Mouse (Mus musculus) c-Kit-positive CD71-negative TER-119-negative erythroid progenitor cells, embryonic 14.5 days (primary cell): ENCODE results near the gene Plcd1.
A peak's percentile ranks its signal among the peaks of the same experiment; 100 is the strongest.

ENCODE experiments used
- DNase-seq: peaks from one replicate; pipeline ENCODE4 v3.0.0-alpha.2; 2013; ENCODE audit warnings: low read depth

Gene Plcd1

GRCm38 (mm10) chr9:119093419-119094295, at the start of gene Plcd1:
Gene Plcd1 (minus strand): TSS chr9:119093502.
- no peak for DNase-seq

GRCm38 (mm10) chr9:119142066-119142465, 48.8 kb upstream of the Plcd1 start:
- DNase-seq = no peak

GRCm38 (mm10) chr9:119138836-119139235, 45.5 kb upstream of the Plcd1 start:
- no peak for DNase-seq

DNA sequence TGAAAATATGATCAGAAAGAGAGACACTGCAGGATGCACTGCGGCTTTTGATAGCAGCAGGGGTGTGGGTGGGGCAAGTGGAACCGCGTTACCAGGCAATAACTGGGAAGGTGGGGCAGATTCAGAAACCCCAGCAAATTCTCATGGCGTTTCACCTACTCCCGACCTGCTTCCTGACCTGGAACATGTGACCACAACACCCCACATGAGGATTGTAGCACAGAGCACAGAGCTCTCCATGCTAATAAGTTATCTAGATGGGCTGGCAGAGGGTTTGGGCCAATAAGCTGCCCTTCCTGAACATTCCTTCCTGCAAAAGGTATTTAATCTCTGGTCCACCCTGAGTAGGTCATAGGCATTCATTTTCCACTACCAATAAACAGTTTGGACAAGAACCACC, 37.4 kb upstream of the Plcd1 start:
- no peak for DNase-seq

GRCm38 (mm10) chr9:119128436-119129181, 35.3 kb upstream of the Plcd1 start:
- DNase-seq = no peak

GRCm38 (mm10) chr9:119122596-119123369, 29.5 kb upstream of the Plcd1 start:
- no peak for DNase-seq

- DNase-seq = no peak
Measured at GRCm38 (mm10) chr9:119120168-119120560, 26.9 kb upstream of the Plcd1 start.

- DNase-seq = no peak
Measured at GRCm38 (mm10) chr9:119119409-119120167, 26.3 kb upstream of the Plcd1 start.

DNA sequence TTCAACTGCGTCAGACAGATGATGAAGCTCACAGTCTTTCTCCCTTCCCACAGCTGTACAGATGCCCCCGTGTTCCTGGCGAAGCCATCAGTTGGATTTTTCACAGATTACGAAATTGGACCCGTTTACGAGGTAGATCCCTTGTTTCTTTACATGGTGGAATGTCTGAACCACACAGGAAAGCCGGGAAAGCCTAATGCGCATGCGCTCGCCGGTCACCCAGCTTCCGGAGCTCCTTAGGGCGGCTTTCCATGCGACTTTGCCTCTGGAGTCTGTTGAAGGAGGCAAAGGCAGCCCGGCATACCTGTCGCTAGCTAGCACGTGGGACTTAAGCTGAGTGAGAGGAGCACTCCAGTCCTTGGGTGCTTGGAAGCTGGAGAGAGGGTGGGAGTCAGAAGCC, 21.6 kb upstream of the Plcd1 start:
- DNase-seq = no peak

DNA sequence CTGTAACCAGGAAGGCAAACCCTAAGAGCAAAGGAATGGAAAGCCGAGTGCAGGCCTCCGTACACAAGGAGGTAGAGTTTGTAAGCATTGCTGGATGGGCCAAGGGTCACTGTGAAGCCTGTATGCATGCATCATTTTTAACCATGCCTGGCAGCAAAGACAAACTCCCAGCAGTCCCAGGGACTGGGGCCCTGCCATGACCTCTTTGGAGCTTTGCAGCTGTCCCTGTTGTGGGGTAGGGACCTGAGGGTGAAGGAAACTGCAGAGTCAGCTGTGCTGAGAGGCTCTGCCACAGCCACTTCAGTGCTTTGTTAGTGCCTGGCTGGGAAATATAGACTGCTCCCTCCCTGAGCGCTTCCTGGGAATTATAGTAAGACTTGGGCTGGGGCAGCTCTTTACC, 17.3 kb upstream of the Plcd1 start:
- no peak for DNase-seq

DNA sequence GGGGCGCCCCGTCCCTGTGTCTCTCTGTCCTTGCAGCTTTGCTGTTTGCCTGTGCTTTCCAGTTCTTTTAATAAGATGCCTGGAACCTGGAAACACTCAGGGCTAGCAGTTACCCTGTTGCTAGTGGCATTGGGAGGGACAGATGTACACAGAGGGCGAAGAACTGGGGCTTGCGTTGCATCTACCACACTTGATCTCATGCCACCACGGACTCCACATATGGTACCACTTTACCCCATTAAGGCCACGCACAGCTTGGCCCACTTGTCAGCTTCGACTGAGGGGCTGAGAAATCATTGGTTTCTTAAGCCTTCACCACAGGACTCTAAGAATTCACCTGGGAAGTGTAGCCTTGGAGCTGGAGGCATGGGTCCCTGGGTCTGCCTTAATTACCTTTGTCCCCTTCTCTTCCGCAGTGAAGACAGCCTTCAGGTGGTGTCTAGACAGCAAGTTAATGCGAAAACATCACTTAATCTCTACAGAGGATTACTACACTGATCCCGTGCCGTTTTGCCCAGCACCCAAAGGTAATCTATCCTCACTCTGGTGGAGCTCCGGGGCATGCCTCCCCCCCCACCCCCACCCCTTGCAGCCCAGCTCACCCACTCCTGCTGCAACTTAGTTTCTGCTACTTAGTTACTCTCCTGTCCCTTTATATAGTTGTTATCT, 16.5 kb upstream of the Plcd1 start:
- no peak for DNase-seq

GRCm38 (mm10) chr9:119107566-119107965, 14.3 kb upstream of the Plcd1 start:
- DNase-seq = peak; percentile 29

GRCm38 (mm10) chr9:119102783-119103113, 9.4 kb upstream of the Plcd1 start:
- no peak for DNase-seq

- DNase-seq = peak; percentile 76
Measured at GRCm38 (mm10) chr9:119101992-119102782, 8.9 kb upstream of the Plcd1 start, which contains the start of gene Dlec1. Gene Dlec1 (plus strand): TSS chr9:119102478.

GRCm38 (mm10) chr9:119100177-119100898, 7.0 kb upstream of the Plcd1 start:
- DNase-seq = no peak

DNA sequence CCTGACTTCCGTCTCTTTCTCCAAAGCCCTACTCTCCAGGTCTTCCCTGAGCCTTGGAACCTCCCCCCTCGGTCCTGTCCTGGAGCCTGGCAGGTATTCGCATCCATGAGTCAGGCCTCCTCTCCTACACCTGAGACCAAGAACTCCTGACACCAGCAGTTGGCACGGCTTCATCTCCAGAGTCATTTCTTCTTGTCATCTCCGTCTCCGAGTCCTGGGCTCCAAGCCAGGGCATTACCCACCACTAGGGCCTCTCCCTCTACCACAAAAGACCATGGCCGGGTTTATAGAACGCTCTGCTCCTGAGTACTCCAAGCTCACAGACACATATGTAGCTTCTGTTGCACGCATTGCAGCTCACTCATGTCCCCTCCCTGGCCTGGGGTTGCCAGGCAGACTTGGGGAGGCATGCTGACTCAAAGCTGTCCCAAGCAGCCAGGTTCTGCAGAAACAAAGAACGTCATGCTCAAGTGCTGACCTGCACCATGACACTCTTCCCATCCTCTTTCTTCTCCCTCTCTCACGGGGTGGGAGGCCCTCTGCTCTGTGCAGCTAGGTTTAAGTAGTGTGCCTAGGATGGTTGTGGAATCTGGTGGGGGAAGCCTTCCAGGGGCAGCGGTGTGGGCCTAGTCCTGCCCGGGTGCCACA, 1.3 kb upstream of the Plcd1 start:
- DNase-seq = no peak

DNA sequence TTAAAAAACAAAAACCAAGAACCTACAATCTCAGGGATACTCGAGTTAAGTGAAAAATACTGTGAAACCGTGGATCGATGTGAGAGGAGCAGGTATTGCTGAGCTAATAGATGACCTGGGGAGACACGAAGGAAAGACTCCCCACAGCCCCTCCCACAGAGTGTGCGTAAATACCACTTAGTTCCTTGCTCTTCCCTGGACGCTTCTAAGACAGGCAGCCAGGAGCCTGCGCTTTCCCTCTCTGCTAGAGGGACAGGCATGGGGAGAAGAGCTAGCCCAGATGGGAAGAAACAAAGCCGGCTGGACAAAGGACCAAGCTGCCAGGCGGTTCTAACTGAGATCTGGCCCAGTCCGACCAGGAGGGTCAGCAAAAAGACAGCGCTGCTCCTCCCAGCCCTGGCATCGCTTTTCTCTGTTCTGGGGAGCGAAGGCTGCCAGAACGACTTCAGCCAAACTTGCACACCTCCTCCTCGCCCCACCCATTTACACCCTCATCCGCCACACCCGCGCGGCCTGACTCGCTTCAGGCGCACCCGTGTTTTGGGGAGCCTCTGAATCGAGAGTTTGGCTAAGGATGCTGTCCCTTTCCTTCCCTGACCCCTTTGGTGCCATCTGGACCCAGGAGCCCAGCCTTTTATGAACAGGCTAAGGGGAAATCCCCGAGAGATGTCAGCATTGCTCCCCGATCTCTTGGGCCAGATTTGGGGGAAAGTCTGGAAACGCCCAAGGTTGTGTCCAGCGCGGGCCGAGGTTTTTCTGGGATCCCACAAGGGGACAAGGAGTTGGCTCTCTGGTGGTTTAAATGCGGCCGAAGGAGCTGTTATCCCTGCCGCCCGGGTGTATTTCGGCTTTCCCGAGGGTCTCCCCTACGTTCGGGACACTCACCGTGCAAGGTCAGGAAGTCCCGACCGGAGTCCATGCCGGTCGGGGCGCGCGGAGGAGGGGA, 556 bp downstream of the Plcd1 start:
- DNase-seq = no peak
